Mouse (Mus musculus) cerebellum, adult 2 months (tissue): Measurements from ENCODE around the gene Slc47a1. TPM values are rescaled to one million over a fixed set of nuclear protein-coding genes. Genes with fewer than 3 reads are reported as not detected.
A peak's percentile ranks its signal among the peaks of the same experiment; 100 is the strongest.
"Not testable (repeated sequence)": the region's sequence is repeated elsewhere in the genome, so short reads cannot be mapped to it uniquely, and the experiment has no call there.

Experiments used
- DNase-seq, 2 experiments: peaks; one replicate each; pipeline ENCODE4 v3.0.0; 2021
- H3K27ac ChIP-seq: fragments of 200-500 bp; 2 replicates; pipeline ENCODE4 v1.5.1; 2012; ENCODE audit warnings: low read length, control low read depth, inconsistent platforms; ENCODE audit not compliant: insufficient read depth
- H3K27me3 ChIP-seq: fragments of 200-500 bp; 2 replicates; pipeline ENCODE4 v1.6.1; 2012; ENCODE audit warnings: inconsistent platforms, mild to moderate bottlenecking, low read length, moderate library complexity; ENCODE audit not compliant: control insufficient read depth, insufficient read depth
- H3K4me1 ChIP-seq: fragments of 200-500 bp; 2 replicates; pipeline ENCODE4 v1.6.1; 2011; ENCODE audit warnings: low read length; ENCODE audit not compliant: control insufficient read depth, insufficient read depth
- H3K4me3 ChIP-seq: fragments of 200-500 bp; replicated peaks from 2 replicates; pipeline ENCODE3; 2011; ENCODE audit warnings: mild to moderate bottlenecking, low read depth, low read length, control low read depth; ENCODE audit not compliant: insufficient read depth
- CTCF ChIP-seq: fragments of 200-500 bp; IDR thresholded peaks from 2 replicates; pipeline ENCODE4 v1.5.1; 2011; ENCODE audit warnings: low read depth, mild to moderate bottlenecking, control low read depth, low read length, moderate library complexity, borderline replicate concordance; ENCODE audit not compliant: insufficient read depth
- POLR2A ChIP-seq: fragments of 200-500 bp; IDR thresholded peaks from 2 replicates; pipeline ENCODE4 v1.6.1; 2011; ENCODE audit warnings: low read length, control low read depth, borderline replicate concordance; ENCODE audit not compliant: insufficient read depth
- WGBS: fragments of 180-500 bp; shearing (Covaris S2); methylation state at CpG from one replicate; pipeline ENCODE4 v1.1.7; 2018; 5-methylcytosine and 5-hydroxymethylcytosine counted together
- polyA plus RNA-seq: library from polyadenylated mRNA; depleted of rRNA; stranded (reverse); fragments of >200 nt; gene quantifications from 2 replicates; pipeline ENCODE4 v1.2.3, GENCODE M21; 2012

Gene Slc47a1
- polyA plus RNA-seq, 1 experiment: 1.00 TPM

- no peak for DNase-seq
- WGBS: 90% methylated on average over 11 of the region's 11 CpGs
- peaks cover 4% of the 10 kb centered on the region; the same call in 1 of the 2 replicates for H3K4me1 ChIP-seq
- no peak overlapping the region for H3K4me3 ChIP-seq
- TF ChIP-seq CTCF: no peak
- no peak for TF ChIP-seq POLR2A
- no peaks in the 10 kb centered on the region for H3K27me3 ChIP-seq
- no peak overlapping the region for H3K27ac ChIP-seq
Observed at GRCm38 (mm10) chr11:61411221-61411620, 33.1 kb upstream of the Slc47a1 start.

- TF ChIP-seq POLR2A (no peak), CTCF (peak; percentile 97)
- H3K27ac ChIP-seq: no peak overlapping the region
- H3K4me3 ChIP-seq: no peak overlapping the region
- 0% methylated on average over 1 of the region's 1 CpGs for WGBS
- peak; percentile 88 to 97 for DNase-seq
- no peaks in the 10 kb centered on the region for H3K27me3 ChIP-seq
- peaks cover 4% of the 10 kb centered on the region; the same call in 1 of the 2 replicates for H3K4me1 ChIP-seq
Observed at GRCm38 (mm10) chr11:61410129-61410528, 32.0 kb upstream of the Slc47a1 start.

- WGBS: 8% methylated on average over 3 of the region's 3 CpGs
- no peak overlapping the region for H3K27ac ChIP-seq
- DNase-seq: peak in 1 of 2 experiments; percentile 67
- no peaks in the 10 kb centered on the region for H3K27me3 ChIP-seq
- peaks cover 4% of the 10 kb centered on the region; the same call in 1 of the 2 replicates for H3K4me1 ChIP-seq
- peak; percentile 21; the same call in 1 of the 2 replicates for TF ChIP-seq CTCF
- TF ChIP-seq POLR2A: no peak
- peak overlapping the region; percentile 95 for H3K4me3 ChIP-seq
Observed at GRCm38 (mm10) chr11:61409051-61409450, 30.9 kb upstream of the Slc47a1 start.

- DNase-seq: peak; percentile 88 to 93
- under 1% methylated on average over 64 of the region's 64 CpGs for WGBS
- H3K4me3 ChIP-seq: peak overlapping the region; percentile 95
- H3K27me3 ChIP-seq: no peaks in the 10 kb centered on the region
- peaks cover 4% of the 10 kb centered on the region; the same call in 1 of the 2 replicates for H3K4me1 ChIP-seq
- H3K27ac ChIP-seq: peak overlapping the region; percentile 99
- TF ChIP-seq POLR2A: peak; percentile 24; the same call in 1 of the 2 replicates
- no peak for TF ChIP-seq CTCF
Observed at GRCm38 (mm10) chr11:61408184-61409027, 30.3 kb upstream of the Slc47a1 start.

- H3K4me3 ChIP-seq: peak overlapping the region; percentile 95
- TF ChIP-seq POLR2A: peak; percentile 88
- TF ChIP-seq CTCF: peak; percentile 62
- no peaks in the 10 kb centered on the region for H3K27me3 ChIP-seq
- H3K4me1 ChIP-seq: peaks cover 4% of the 10 kb centered on the region; the same call in 1 of the 2 replicates
- H3K27ac ChIP-seq: peak overlapping the region; percentile 99
- under 1% methylated on average over 39 of the region's 39 CpGs for WGBS
- DNase-seq: peak; percentile 93 to 99
Observed at GRCm38 (mm10) chr11:61407638-61408183, 29.6 kb upstream of the Slc47a1 start.

GRCm38 (mm10) chr11:61401794-61402193 lies 23.6 kb upstream of the Slc47a1 start:
- no peak overlapping the region for H3K27ac ChIP-seq
- DNase-seq: no peak
- peaks cover 18% of the 10 kb centered on the region for H3K4me1 ChIP-seq
- WGBS: 65% methylated on average over 4 of the region's 4 CpGs
- no peak for TF ChIP-seq CTCF
- no peak for TF ChIP-seq POLR2A
- no peaks in the 10 kb centered on the region for H3K27me3 ChIP-seq
- H3K4me3 ChIP-seq: no peak overlapping the region

GRCm38 (mm10) chr11:61400681-61401346 lies 22.7 kb upstream of the Slc47a1 start:
- TF ChIP-seq CTCF (no peak), POLR2A (no peak)
- Histone ChIP-seq H3K27me3 (no peaks in the 10 kb centered on the region), H3K27ac (no peak overlapping the region), H3K4me3 (no peak overlapping the region), H3K4me1 (peaks cover 18% of the 10 kb centered on the region)
- WGBS: 13% methylated on average over 8 of the region's 8 CpGs
- peak in 1 of 2 experiments; percentile 54 for DNase-seq

GRCm38 (mm10) chr11:61397423-61398043 lies 19.4 kb upstream of the Slc47a1 start:
- not testable (repeated sequence) for H3K4me3 ChIP-seq, DNase-seq, H3K27ac ChIP-seq, H3K27me3 ChIP-seq
- WGBS: 96% methylated on average over 18 of the region's 18 CpGs
- H3K4me1 ChIP-seq: peaks cover 18% of the 10 kb centered on the region
